Mouse (Mus musculus): ENCODE measurements at regions not wholly inside any gene's neighbourhood (a gene's known extent, or its start where the extent isn't known, plus 50 kb on each side); places are given as distances from the start of the nearest gene placed in this dataset.

DNA sequence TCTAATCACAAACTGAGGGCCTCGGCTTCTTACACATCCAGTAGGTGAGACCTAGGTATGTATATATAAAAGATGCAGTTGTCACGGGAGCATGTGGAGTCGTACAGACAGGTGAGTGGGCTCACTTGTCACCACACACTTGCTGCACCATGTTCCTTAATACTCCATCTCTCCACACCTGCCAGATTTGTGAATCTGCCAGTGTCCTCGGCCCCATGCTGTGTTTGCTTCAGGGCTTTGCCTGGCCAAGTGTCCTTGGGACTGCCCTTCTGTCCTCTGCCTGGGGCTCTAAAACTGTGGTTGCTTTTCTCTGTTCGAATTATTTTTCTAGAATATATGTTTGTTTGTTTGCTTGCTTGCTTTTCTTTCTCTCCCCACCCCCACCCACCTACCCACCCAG is 126.0 kb upstream of the Syt13 start:
- ATAC-seq (no peak), DNase-seq (ENCODE audit: low spot score) (no peak)
- Histone ChIP-seq H3K27me3 (replicated peaks; ENCODE audit: control insufficient read depth, insufficient read depth, low read length) (no peaks in the 10 kb centered on the region), H3K9ac (ENCODE audit: low read length) (no peak overlapping the region), H3K36me3 (ENCODE audit: control insufficient read depth, insufficient read depth, low read length) (no peaks in the 10 kb centered on the region), H3K4me3 (ENCODE audit: low read depth, low read length) (no peak overlapping the region), H3K9me3 (replicated peaks; ENCODE audit: control insufficient read depth, low read length) (no peaks in the 10 kb centered on the region), H3K27ac (ENCODE audit: low read depth, low read length) (no peak overlapping the region), H3K4me2 (ENCODE audit: low read length) (no peak overlapping the region), H3K4me1 (ENCODE audit: control insufficient read depth, insufficient read depth, low read length) (no peaks in the 10 kb centered on the region)
- WGBS, result 88% methylated on average over 5 of the region's 5 CpGs

DNA sequence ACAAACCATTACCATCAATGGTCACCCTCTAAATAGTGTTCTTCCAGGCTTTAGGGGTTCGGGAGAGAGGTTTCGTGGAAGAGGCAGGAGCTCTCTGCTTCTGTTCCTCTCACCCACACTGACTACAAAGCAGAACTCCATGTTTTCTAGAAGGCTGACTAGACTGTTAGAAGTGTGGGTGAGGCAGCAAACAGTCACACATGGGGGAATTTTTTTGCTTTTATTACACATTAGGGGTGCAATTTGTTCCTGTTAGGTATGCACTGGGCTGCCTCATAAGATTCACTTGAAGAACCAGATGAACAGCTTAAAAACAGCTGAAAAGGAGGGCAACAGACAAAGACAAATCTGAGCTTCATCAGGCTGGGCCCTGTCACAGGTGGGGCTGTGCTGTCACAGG is 124.5 kb upstream of the Syt13 start:
- Histone ChIP-seq H3K9ac (ENCODE audit: low read length) (no peak overlapping the region), H3K36me3 (ENCODE audit: control insufficient read depth, insufficient read depth, low read length) (no peaks in the 10 kb centered on the region), H3K4me2 (ENCODE audit: low read length) (no peak overlapping the region), H3K9me3 (replicated peaks; ENCODE audit: control insufficient read depth, low read length) (no peaks in the 10 kb centered on the region), H3K4me3 (ENCODE audit: low read depth, low read length) (no peak overlapping the region), H3K4me1 (ENCODE audit: control insufficient read depth, insufficient read depth, low read length) (no peaks in the 10 kb centered on the region), H3K27ac (ENCODE audit: low read depth, low read length) (no peak overlapping the region), H3K27me3 (replicated peaks; ENCODE audit: control insufficient read depth, insufficient read depth, low read length) (no peaks in the 10 kb centered on the region)
- no peak for DNase-seq (ENCODE audit: low spot score)
- 98% methylated on average over 2 of the region's 2 CpGs for WGBS
- no peak for ATAC-seq

DNA sequence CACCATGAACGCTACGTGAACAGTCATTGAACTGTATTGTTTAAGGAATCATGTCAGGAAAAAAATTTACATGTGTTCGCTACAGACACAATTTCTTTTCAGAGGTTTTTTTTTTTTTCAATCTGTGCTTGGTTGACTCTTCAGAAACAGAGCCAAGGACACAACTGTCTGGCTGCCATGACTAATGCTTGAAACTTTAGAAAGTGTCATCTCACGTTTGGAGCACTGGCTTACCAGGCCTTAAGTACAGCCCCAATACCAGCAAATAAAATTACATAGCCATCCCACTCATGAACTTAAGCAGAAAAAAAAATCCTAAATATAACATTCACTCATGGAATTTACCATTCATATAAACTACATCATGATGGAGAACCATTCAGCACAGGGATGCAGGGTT is 115.1 kb upstream of the Syt13 start:
- DNase-seq (ENCODE audit: low spot score) (no peak), ATAC-seq (no peak)
- Histone ChIP-seq H3K27ac (ENCODE audit: low read depth, low read length) (no peak overlapping the region), H3K4me1 (ENCODE audit: control insufficient read depth, insufficient read depth, low read length) (no peaks in the 10 kb centered on the region), H3K36me3 (ENCODE audit: control insufficient read depth, insufficient read depth, low read length) (no peaks in the 10 kb centered on the region), H3K9ac (ENCODE audit: low read length) (no peak overlapping the region), H3K4me3 (ENCODE audit: low read depth, low read length) (no peak overlapping the region), H3K4me2 (ENCODE audit: low read length) (no peak overlapping the region), H3K27me3 (replicated peaks; ENCODE audit: control insufficient read depth, insufficient read depth, low read length) (no peaks in the 10 kb centered on the region), H3K9me3 (replicated peaks; ENCODE audit: control insufficient read depth, low read length) (no peaks in the 10 kb centered on the region)
- 84% methylated on average over 4 of the region's 4 CpGs for WGBS

DNA sequence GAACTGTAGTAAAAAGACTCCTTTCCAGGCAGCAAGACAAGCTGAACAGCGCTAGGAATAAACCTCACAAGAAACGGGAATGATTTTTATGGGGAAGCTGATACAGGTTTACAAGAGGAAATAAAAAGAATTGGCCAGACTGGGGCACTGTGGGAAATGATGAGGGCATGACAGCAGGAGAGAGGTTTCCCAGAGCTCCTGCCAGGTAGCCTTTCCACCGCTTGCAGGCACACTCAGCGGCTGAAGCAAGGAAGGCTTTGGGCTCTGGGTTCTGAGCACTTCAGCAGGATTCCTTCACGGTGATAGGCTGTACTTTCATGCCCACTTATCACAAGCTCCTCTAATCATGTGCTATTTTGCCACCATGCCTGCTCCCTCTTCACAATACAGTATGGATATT is 114.2 kb upstream of the Syt13 start:
- Histone ChIP-seq H3K4me3 (ENCODE audit: low read depth, low read length) (no peak overlapping the region), H3K27me3 (replicated peaks; ENCODE audit: control insufficient read depth, insufficient read depth, low read length) (no peaks in the 10 kb centered on the region), H3K4me2 (ENCODE audit: low read length) (no peak overlapping the region), H3K9ac (ENCODE audit: low read length) (no peak overlapping the region), H3K4me1 (ENCODE audit: control insufficient read depth, insufficient read depth, low read length) (no peaks in the 10 kb centered on the region), H3K27ac (ENCODE audit: low read depth, low read length) (no peak overlapping the region), H3K36me3 (ENCODE audit: control insufficient read depth, insufficient read depth, low read length) (no peaks in the 10 kb centered on the region), H3K9me3 (replicated peaks; ENCODE audit: control insufficient read depth, low read length) (no peaks in the 10 kb centered on the region)
- ATAC-seq (no peak), DNase-seq (ENCODE audit: low spot score) (no peak)
- WGBS, result 70% methylated on average over 5 of the region's 5 CpGs

DNA sequence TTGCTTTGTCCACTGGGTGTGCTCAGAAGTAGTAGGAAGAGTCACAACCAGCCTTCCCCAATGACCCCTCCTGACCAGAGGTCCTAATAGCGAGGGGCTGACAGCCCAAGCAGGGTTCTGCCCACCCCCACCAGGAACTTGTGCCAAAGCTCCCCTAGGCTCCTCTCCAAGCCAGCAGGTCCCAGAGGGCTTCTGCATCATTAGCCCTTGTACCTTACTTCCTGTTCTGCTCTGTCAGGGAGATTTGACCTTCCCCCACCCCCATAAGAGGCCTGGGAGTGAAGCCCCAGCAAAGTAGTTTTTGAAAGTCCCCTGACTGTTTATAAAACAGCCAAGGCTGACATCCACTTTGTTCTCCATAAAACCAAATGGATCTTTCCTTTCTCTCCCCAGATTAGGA is 110.0 kb upstream of the Syt13 start:
- no peaks in the 10 kb centered on the region for H3K9me3 ChIP-seq (replicated peaks; ENCODE audit: control insufficient read depth, low read length)
- 78% methylated on average over 1 of the region's 1 CpGs for WGBS
- H3K4me2 ChIP-seq (ENCODE audit: low read length), result no peak overlapping the region
- no peak overlapping the region for H3K27ac ChIP-seq (ENCODE audit: low read depth, low read length)
- no peaks in the 10 kb centered on the region for H3K36me3 ChIP-seq (ENCODE audit: control insufficient read depth, insufficient read depth, low read length)
- H3K9ac ChIP-seq (ENCODE audit: low read length), result no peak overlapping the region
- ATAC-seq (no peak), DNase-seq (ENCODE audit: low spot score) (no peak)
- H3K4me3 ChIP-seq (ENCODE audit: low read depth, low read length), result no peak overlapping the region
- no peaks in the 10 kb centered on the region for H3K27me3 ChIP-seq (replicated peaks; ENCODE audit: control insufficient read depth, insufficient read depth, low read length)
- peaks cover 18% of the 10 kb centered on the region for H3K4me1 ChIP-seq (ENCODE audit: control insufficient read depth, insufficient read depth, low read length)

DNA sequence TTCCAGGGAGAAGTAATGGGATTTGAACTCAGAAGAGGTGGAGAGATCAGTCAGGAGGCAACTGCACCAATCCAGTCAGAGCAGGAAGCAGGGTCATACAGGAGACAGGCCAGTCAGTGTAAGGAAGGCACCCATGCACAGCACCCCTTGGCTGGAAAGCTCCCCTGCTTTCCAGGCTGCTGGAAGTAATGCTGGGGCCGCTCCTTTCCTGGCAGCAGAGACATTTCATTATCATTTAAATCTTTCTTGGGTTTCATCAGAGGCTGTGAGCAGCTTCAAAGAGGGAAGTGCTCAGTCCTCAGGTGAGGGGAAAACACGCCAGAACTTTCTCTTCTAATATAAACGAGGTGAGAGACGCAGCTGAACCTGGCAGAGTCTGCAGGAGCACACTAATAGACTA is 109.1 kb upstream of the Syt13 start:
- ATAC-seq (no peak), DNase-seq (ENCODE audit: low spot score) (no peak)

DNA sequence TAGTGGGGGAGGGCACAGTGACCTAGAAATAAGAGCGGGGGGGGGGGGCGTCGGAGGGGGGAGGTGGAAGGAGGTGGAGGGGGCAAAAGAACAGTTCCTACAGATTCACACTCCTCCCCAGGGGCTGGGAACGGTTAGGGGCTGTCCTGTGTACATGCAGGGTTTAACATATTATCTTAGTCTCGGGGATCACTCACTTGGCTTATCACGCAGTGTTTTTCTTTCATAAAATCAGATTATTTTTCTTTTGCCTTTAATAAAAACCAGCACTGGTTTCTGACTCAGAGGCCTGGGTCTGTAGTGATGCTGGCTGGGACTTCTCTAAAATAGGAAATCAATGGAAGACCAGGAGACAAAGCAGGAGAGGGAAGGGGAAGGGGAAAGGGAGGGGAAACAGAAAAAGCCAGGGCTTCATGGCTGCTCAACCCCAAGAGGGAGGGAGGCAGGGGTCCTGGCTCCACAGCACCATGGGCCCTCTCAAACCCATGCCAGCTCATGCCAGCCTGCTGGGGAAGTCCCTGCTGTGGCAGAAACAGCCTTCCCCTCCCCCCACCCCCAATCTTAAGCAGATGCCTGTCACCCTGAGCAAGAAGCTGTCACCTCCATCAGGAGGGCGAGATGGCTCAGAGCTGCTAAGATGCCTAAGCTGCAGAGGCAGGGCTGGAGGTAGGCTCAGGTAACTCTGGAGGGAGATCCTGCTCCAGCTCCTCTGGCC is 108.3 kb upstream of the Syt13 start:
- no peak overlapping the region for H3K4me2 ChIP-seq (ENCODE audit: low read length)
- ATAC-seq (peak; percentile 49), DNase-seq (ENCODE audit: low spot score) (peak; percentile 46)
- H3K27ac ChIP-seq (ENCODE audit: low read depth, low read length), result peak overlapping the region; percentile 85
- H3K4me1 ChIP-seq (ENCODE audit: control insufficient read depth, insufficient read depth, low read length), result peaks cover 18% of the 10 kb centered on the region
- no peaks in the 10 kb centered on the region for H3K36me3 ChIP-seq (ENCODE audit: control insufficient read depth, insufficient read depth, low read length)
- H3K4me3 ChIP-seq (ENCODE audit: low read depth, low read length), result no peak overlapping the region
- H3K9ac ChIP-seq (ENCODE audit: low read length), result peak overlapping the region; percentile 40; the same call in 1 of the 2 replicates
- no peaks in the 10 kb centered on the region for H3K9me3 ChIP-seq (replicated peaks; ENCODE audit: control insufficient read depth, low read length)
- no peaks in the 10 kb centered on the region for H3K27me3 ChIP-seq (replicated peaks; ENCODE audit: control insufficient read depth, insufficient read depth, low read length)
- WGBS, result 14% methylated on average over 6 of the region's 7 CpGs

More for the DNA sequence above, 109.1 kb upstream of the Syt13 start:
- Histone ChIP-seq H3K27ac (ENCODE audit: low read depth, low read length) (peak overlapping the region; percentile 85), H3K4me2 (ENCODE audit: low read length) (no peak overlapping the region), H3K4me3 (ENCODE audit: low read depth, low read length) (no peak overlapping the region), H3K4me1 (ENCODE audit: control insufficient read depth, insufficient read depth, low read length) (peaks cover 18% of the 10 kb centered on the region), H3K36me3 (ENCODE audit: control insufficient read depth, insufficient read depth, low read length) (no peaks in the 10 kb centered on the region), H3K9ac (ENCODE audit: low read length) (no peak overlapping the region), H3K27me3 (replicated peaks; ENCODE audit: control insufficient read depth, insufficient read depth, low read length) (no peaks in the 10 kb centered on the region), H3K9me3 (replicated peaks; ENCODE audit: control insufficient read depth, low read length) (no peaks in the 10 kb centered on the region)
- 33% methylated on average over 4 of the region's 4 CpGs for WGBS

DNA sequence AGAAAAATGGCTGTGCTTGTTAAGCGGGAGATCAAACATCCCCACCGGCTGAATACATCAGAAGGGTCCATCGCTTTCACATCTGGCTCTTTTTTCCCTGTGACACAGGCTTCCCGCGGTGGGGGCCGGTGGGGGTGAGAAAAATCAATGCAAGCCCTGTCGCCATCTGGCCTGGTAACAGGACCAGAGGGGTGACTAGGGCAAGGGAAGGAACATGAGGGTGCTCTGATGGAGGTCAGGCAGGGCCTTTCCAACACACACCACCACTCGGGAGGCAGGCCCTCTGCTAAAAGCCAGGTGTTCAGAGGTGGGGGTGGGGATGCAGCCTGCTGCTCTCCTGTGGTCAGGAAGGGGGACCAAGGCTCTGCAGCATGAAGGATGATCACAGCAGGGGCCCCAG is 107.5 kb upstream of the Syt13 start:
- Histone ChIP-seq H3K27ac (ENCODE audit: low read depth, low read length) (peak overlapping the region; percentile 85; the same call in 1 of the 2 replicates), H3K4me2 (ENCODE audit: low read length) (no peak overlapping the region), H3K4me3 (ENCODE audit: low read depth, low read length) (no peak overlapping the region), H3K9ac (ENCODE audit: low read length) (no peak overlapping the region), H3K9me3 (replicated peaks; ENCODE audit: control insufficient read depth, low read length) (no peaks in the 10 kb centered on the region), H3K27me3 (replicated peaks; ENCODE audit: control insufficient read depth, insufficient read depth, low read length) (no peaks in the 10 kb centered on the region), H3K4me1 (ENCODE audit: control insufficient read depth, insufficient read depth, low read length) (peaks cover 18% of the 10 kb centered on the region), H3K36me3 (ENCODE audit: control insufficient read depth, insufficient read depth, low read length) (no peaks in the 10 kb centered on the region)
- DNase-seq (ENCODE audit: low spot score), result peak; percentile 50
- WGBS, result 8% methylated on average over 8 of the region's 8 CpGs
- peak; percentile 35 for ATAC-seq

DNA sequence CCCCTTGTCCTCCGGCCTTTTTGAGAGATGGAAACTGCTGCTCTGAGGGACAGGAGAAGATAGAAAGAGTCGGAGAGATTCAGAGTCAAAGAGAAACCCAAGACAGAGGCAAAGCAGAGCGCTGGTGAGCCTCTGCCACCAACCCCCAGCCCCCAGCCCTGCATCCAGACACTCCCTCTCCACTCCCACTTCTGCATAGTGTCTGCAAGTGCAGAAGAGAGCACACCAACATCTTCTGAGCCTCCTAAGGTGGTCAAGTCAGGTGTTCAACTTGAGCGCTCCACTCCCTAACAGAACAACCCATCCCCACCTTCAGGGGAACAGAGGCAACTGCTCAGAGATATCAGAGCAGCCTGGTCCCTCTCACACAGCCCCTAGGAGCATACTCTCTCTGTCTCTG is 106.8 kb upstream of the Syt13 start:
- Histone ChIP-seq H3K4me2 (ENCODE audit: low read length) (no peak overlapping the region), H3K4me1 (ENCODE audit: control insufficient read depth, insufficient read depth, low read length) (peaks cover 18% of the 10 kb centered on the region), H3K27me3 (replicated peaks; ENCODE audit: control insufficient read depth, insufficient read depth, low read length) (no peaks in the 10 kb centered on the region), H3K4me3 (ENCODE audit: low read depth, low read length) (no peak overlapping the region), H3K27ac (ENCODE audit: low read depth, low read length) (peak overlapping the region; percentile 5; the same call in 1 of the 2 replicates), H3K36me3 (ENCODE audit: control insufficient read depth, insufficient read depth, low read length) (no peaks in the 10 kb centered on the region), H3K9ac (ENCODE audit: low read length) (no peak overlapping the region), H3K9me3 (replicated peaks; ENCODE audit: control insufficient read depth, low read length) (no peaks in the 10 kb centered on the region)
- ATAC-seq (no peak), DNase-seq (ENCODE audit: low spot score) (no peak)
- 77% methylated on average over 4 of the region's 4 CpGs for WGBS
